Mouse (Mus musculus) lung, adult 2 months (tissue): Measurements from ENCODE around the gene Adcy5. TPM values are rescaled to one million over a fixed set of nuclear protein-coding genes. Genes with fewer than 3 reads are reported as not detected.
A peak's percentile ranks its signal among the peaks of the same experiment; 100 is the strongest.

ENCODE experiments used
- DNase-seq: peaks from one replicate; pipeline ENCODE4 v3.0.0; 2022
- H3K4me1 ChIP-seq: fragments of 200-500 bp; 2 replicates; pipeline ENCODE4 v1.6.1; 2011; ENCODE audit warnings: low read length; ENCODE audit not compliant: control insufficient read depth, insufficient read depth
- H3K4me3 ChIP-seq: fragments of 200-500 bp; replicated peaks from 2 replicates; pipeline ENCODE3; 2011; ENCODE audit warnings: low read depth, mild to moderate bottlenecking, control low read depth, low read length; ENCODE audit errors: extremely low read depth
- CTCF ChIP-seq: fragments of 200-500 bp; IDR thresholded peaks from 2 replicates; pipeline ENCODE4 v1.5.1; 2011; ENCODE audit warnings: mild to moderate bottlenecking, low read length, control low read depth; ENCODE audit not compliant: insufficient read depth
- POLR2A ChIP-seq: fragments of 200-500 bp; IDR thresholded peaks from 2 replicates; pipeline ENCODE4 v1.6.1; 2011; ENCODE audit warnings: low read depth, mild to moderate bottlenecking, control low read depth, low read length, borderline replicate concordance; ENCODE audit errors: extremely low read depth
- WGBS: fragments of 180-500 bp; shearing (Covaris S2); methylation state at CpG from one replicate; pipeline ENCODE4 v1.1.7; 2018; 5-methylcytosine and 5-hydroxymethylcytosine counted together
- polyA plus RNA-seq: library from polyadenylated mRNA; depleted of rRNA; stranded (reverse); fragments of >200 nt; gene quantifications from 2 replicates; pipeline ENCODE4 v1.2.3, GENCODE M21; 2012

Gene Adcy5
- polyA plus RNA-seq, 1 experiment, result 18.3 TPM

DNA sequence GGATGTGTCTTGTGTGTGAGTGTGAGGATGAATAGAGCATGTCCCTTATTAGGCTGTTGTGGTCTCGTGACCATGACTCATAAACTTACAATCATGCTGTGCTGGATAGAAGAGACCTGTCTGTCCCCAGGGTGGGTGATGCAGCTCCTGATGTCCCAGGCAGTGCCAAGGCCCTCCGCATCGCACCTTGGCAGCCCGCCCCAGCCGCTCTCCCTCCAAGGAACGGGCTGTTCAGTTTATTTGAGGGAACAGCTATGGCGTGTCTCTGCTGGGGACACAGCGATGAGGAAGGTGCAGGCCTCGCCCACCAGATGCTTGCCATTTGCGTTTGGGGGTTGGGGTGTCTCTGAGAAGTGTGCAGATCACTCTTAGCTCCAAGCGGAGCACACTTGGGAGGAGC is 28.5 kb downstream of the Adcy5 start:
- no peak for TF ChIP-seq POLR2A
- no peak for TF ChIP-seq CTCF
- 71% methylated on average over 11 of the region's 11 CpGs for WGBS
- no peak for DNase-seq
- Histone ChIP-seq H3K4me3 (no peak overlapping the region), H3K4me1 (no peaks in the 10 kb centered on the region)

DNA sequence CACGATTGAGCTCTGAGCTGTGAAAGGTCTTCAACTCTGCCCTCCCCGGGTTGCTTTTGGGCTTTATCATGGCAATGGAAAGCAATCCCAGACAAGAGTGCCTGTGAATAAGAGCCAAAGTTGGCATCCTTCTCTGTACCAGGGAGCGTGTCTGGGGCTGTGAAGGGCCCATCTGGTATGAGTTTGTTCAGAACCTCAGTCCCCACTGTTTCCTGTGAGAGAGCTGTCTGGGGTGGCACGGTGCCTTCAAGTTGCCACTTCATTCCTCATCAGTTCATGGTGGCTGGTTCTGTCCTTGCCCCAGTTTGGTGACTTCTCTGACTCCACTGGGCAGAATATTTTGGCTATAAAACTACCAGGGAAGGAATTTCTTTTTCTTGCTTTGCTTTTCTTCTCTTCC is 33.4 kb downstream of the Adcy5 start:
- 68% methylated on average over 4 of the region's 4 CpGs for WGBS
- no peak overlapping the region for H3K4me3 ChIP-seq
- peaks cover under 1% of the 10 kb centered on the region for H3K4me1 ChIP-seq
- no peak for TF ChIP-seq CTCF
- TF ChIP-seq POLR2A, result no peak
- DNase-seq, result no peak

DNA sequence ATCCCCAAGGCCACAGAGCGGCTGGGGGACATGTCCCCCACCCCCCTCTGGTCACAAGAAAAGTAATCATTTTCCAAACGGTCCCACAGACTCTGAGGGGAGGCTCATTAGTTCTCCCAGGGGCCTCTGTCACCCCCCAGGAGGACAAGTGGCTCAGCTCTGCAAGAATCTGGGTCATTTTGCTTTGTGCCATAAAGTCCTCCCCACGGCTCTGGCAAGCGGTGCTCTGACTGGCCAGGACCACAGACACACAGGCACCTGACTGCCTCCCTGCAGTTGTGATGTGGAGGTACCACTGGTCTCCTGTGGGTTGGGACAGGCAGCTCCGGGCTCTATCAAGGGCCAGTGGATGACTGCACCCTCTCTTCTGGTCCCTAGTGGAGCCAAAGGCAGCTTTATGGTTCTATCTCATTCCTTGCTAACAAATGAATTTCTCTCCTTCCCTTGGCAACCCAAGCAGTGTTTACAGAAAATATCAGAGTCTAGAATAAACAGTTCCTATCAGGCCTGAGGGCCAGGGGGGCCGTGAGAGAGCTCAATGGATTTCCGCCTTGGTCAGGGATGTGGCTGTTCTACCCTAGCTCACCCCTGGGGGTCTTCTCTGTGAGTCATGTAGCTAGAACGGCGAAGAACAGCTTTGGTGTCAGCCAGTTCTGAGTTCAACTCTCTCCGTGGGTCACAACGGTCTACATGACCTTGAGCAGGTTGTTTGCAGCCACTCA is 34.9 kb downstream of the Adcy5 start:
- WGBS, result 53% methylated on average over 11 of the region's 11 CpGs
- Histone ChIP-seq H3K4me3 (no peak overlapping the region), H3K4me1 (peaks cover 4% of the 10 kb centered on the region)
- no peak for DNase-seq
- TF ChIP-seq CTCF (no peak), POLR2A (no peak)

DNA sequence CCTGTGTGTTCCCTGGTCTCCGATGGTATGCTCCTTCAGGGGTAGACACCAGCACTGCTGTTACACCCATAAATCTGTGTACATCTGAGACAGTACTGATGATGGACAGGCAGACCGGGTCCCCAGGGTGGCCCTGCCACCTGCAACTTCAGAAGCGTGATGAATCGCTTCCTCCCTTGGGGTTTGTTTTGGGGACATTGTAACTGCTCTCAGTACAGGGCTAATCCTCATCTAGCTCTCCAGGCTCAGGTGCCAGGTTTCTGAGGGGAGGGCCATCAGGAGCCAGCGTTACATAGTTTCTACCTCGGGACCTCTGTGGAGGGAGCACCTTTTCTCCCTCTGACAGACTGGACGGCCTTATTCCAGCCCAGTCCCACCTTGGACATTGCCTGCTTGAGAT is 36.1 kb downstream of the Adcy5 start:
- H3K4me1 ChIP-seq, result peaks cover 4% of the 10 kb centered on the region
- WGBS, result 77% methylated on average over 7 of the region's 7 CpGs
- H3K4me3 ChIP-seq, result no peak overlapping the region
- DNase-seq, result no peak
- no peak for TF ChIP-seq POLR2A
- no peak for TF ChIP-seq CTCF

DNA sequence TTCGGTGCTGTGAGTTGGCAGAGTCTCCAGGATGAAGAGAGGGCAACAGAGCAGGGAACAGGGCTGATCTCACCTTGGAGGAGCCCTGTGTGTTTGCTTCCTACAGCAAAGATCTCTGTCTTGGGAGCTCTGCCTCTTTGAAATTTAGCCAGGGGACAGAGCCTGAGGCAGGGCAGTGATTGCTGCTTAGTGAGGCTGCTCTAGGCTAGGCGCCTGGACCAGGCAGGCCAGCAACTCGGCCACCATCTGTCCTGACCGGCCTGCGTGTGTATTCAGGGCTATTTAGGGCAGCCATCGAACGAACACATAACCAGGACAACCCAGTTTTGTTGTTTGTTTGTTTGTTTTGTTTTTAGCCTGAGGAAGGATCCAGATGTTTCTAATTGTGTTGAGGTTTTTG is 36.6 kb downstream of the Adcy5 start:
- DNase-seq, result no peak
- H3K4me1 ChIP-seq, result peaks cover 4% of the 10 kb centered on the region
- WGBS, result 78% methylated on average over 7 of the region's 7 CpGs
- no peak overlapping the region for H3K4me3 ChIP-seq
- TF ChIP-seq POLR2A (no peak), CTCF (no peak)

DNA sequence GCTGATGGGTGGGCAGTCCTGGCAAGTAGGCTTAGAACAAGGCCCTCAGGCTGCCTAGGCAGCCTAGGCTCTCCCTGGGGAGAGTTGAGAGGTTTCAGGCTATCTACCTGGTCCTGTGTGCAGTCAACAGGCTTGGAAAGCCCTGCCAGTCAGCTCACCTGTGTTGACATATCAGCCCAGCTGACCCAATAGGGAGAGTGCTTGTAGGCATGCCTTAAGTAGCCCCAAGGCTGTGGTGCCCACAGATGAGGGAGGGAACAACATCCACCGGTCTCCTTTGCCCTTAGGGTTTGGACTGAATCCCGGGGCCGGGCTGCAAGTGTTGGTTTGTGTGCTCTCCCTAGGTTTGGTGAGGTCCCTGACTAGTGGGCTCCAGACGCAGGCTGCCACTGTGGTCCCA is 37.8 kb downstream of the Adcy5 start:
- TF ChIP-seq POLR2A, result no peak
- TF ChIP-seq CTCF, result no peak
- Histone ChIP-seq H3K4me3 (no peak overlapping the region), H3K4me1 (peaks cover 4% of the 10 kb centered on the region)
- DNase-seq, result peak; percentile 56
- WGBS, result 64% methylated on average over 4 of the region's 4 CpGs

DNA sequence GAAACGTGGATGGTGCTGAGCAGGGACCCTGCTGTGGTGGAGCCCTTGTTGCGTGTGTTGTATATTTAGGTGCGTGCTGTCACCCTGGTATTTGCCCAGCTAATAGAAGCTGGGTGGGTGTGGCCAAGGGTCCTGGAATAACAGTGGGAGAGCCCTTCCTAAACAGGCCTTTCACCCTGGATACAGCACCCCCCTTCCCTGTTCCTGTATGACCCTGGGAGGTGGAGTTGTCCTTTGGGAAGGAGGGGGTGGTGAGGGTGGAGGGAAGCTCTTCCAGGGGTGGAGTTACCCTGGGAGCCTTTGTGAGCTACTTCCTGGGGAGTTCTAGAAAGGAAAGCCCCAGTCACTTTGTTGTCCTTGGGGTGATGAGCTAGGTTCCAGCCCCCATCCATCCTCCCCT is 38.7 kb downstream of the Adcy5 start:
- DNase-seq, result no peak
- peaks cover 4% of the 10 kb centered on the region for H3K4me1 ChIP-seq
- 47% methylated on average over 3 of the region's 3 CpGs for WGBS
- no peak for TF ChIP-seq POLR2A
- TF ChIP-seq CTCF, result no peak
- H3K4me3 ChIP-seq, result no peak overlapping the region

DNA sequence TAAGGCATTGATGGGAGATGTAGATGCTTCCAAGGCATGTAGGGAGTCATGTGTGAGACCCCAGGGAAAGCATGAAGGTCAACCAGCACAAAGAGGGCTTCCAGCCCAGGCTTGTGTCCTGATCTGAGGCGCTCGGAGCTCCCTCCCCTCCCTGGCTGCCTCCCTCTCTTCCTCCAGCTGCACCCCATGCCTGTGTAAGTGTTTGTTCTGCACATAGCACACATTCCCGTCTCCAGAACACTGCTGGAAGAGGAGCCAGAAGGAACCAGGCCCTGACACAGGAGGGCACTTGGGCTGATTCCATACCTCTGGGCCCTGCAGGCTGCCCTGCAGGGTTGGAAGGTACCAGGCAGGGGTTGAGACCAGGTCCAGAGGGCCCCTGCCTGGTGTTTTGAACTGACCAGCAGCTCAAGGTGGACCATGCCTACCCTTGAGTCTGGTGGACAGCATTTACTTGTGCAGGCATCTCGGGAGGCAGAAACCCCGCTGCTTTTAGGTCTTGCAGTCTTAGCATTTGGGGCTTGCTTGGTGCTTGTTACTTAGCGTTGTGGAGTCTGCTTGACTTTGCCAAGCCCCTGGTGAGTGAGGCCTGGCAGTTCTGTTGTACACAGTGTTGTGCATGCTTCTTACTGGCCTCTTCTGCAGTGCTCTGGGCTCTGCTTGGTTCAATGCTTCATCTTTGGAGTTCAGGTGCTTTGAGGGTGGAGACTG is 45.2 kb downstream of the Adcy5 start:
- TF ChIP-seq CTCF (no peak), POLR2A (no peak)
- H3K4me1 ChIP-seq, result peaks cover 7% of the 10 kb centered on the region
- WGBS, result 52% methylated on average over 6 of the region's 6 CpGs
- peak; percentile 58 for DNase-seq
- H3K4me3 ChIP-seq, result no peak overlapping the region

DNA sequence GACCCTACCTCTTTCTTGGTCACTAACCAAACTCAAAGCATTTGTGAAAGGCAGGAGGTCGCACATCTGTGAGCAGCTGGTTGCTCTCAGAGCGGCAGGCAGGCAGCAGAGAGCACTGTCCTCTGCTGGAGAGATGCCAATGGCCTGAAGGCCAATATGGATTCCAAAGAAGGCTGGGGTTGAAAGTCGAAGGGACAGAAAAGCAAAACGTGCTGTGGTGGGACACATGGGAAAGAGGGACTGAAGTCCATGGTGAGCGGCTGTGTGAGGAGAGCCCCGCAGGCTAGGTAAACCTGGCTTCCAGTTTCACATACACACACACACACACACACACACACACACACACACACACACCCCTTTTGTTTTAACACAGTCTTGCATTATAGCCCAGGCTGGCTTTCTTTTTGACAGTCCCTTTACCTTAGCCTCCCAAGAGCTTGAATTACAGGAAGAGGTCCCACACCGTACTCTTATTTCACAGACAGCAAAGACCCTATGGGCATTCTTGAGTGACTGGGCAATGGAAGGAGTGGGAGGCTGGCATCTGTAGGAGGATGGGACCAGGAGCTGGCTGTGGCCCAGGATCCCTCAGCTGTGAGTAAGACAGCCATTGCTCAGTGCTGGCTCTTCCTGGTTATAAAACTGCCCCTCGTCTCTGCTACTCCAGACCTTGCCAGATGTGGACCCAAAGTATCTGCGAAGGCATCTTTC is 45.9 kb downstream of the Adcy5 start:
- TF ChIP-seq POLR2A (no peak), CTCF (no peak)
- peaks cover 7% of the 10 kb centered on the region for H3K4me1 ChIP-seq
- no peak overlapping the region for H3K4me3 ChIP-seq
- WGBS, result 59% methylated on average over 9 of the region's 9 CpGs
- DNase-seq, result peak; percentile 21

DNA sequence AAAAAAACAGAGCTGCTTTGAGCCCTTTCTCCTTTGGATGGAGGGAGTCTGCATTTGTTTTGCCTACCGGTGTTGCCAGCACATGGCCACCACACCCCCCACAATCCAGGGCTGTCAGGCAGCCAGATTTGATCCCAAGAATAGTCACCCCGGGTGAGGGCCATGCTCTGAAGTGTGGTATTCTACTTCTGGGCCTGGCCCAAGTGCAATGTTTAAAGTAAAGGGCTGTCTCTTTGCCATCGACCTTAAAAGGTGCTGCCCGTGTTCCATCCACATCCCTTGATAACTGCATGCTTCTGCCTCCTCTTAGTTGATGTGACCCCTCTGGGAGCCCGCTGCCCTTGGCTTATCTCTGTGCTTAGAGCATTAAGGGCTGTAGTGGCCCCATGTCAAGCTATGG is 46.6 kb downstream of the Adcy5 start:
- DNase-seq, result peak; percentile 15
- TF ChIP-seq POLR2A (no peak), CTCF (no peak)

More for the DNA sequence above, 46.6 kb downstream of the Adcy5 start:
- Histone ChIP-seq H3K4me1 (peaks cover 7% of the 10 kb centered on the region), H3K4me3 (no peak overlapping the region)
- WGBS, result 44% methylated on average over 5 of the region's 5 CpGs
